Mouse (Mus musculus) embryonic fibroblast, embryonic 13.5 days (primary cell): ENCODE data around the gene Ubl7.

ENCODE experiments used
- CTCF ChIP-seq: IDR thresholded peaks from 2 replicates; pipeline ENCODE4 v1.5.1; 2011; ENCODE audit warnings: mild to moderate bottlenecking, control low read depth, low read length, moderate library complexity, borderline replicate concordance; ENCODE audit not compliant: insufficient read depth
- POLR2A ChIP-seq: IDR thresholded peaks from 2 replicates; pipeline ENCODE4 v1.6.1; 2011; ENCODE audit warnings: low read depth, mild to moderate bottlenecking, control low read depth, low read length, moderate library complexity

GRCm38 (mm10) chr9:57971413-57971812 lies 60.6 kb downstream of the Ubl7 start:
- no peak for TF ChIP-seq POLR2A
- no peak for TF ChIP-seq CTCF
